Mouse (Mus musculus) ES-Bruce4 (cell line): ENCODE results near the gene Hagh.

Source experiments
- CTCF ChIP-seq: IDR thresholded peaks from one replicate; pipeline ENCODE4 v1.8.1; 2011; ENCODE audit warnings: low read depth, low read length
- POLR2A ChIP-seq: IDR thresholded peaks from one replicate; pipeline ENCODE4 v1.8.1; 2011; ENCODE audit warnings: low read length; ENCODE audit not compliant: insufficient read depth

- TF ChIP-seq POLR2A (no peak), CTCF (no peak)
These were observed 11.6 kb downstream of the Hagh start for GRCm38 (mm10) chr17:24851381-24852125.
